Mouse (Mus musculus): ENCODE measurements around the gene Robo3.

DNA sequence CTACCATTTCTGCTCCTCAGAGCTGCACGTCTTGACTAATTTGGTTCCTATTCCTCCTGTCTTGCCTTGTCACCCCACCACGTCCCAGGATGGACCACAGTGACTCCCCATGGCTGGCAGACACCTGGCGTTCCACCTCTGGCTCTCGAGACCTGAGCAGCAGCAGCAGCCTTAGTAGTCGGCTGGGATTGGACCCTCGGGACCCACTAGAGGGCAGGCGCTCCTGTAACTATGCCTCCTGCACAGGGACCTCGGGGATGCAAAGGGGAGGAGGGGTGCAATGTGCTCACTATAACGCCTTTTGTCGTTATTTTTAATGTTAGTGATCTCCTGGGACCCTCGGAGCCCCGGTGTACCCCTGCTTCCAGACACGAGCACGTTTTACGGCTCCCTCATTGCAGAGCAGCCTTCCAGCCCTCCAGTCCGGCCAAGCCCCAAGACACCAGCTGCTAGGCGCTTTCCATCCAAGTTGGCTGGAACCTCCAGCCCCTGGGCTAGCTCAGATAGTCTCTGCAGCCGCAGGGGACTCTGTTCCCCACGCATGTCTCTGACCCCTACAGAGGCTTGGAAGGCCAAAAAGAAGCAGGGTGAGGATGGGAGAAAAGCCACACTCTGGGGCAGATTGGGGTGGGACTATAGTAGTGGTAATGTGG lies 25.1 kb downstream of the Robo3 start:
- TF ChIP-seq CTCF (IDR thresholded peaks at IDR 0.05; ENCODE audit: low read depth), result peak; percentile 24
- no peak for TF ChIP-seq EP300 (IDR thresholded peaks at IDR 0.05; ENCODE audit: low read depth)
